Mouse (Mus musculus): ENCODE measurements around the gene Ccdc120. TPM values are rescaled to one million over a fixed set of nuclear protein-coding genes. Genes with fewer than 3 reads are reported as not detected.
A peak's percentile ranks its signal among the peaks of the same experiment; 100 is the strongest.

Ccdc120 gene
- polyA plus RNA-seq, 1 experiment from 2014 or later, result 20.7 TPM

DNA sequence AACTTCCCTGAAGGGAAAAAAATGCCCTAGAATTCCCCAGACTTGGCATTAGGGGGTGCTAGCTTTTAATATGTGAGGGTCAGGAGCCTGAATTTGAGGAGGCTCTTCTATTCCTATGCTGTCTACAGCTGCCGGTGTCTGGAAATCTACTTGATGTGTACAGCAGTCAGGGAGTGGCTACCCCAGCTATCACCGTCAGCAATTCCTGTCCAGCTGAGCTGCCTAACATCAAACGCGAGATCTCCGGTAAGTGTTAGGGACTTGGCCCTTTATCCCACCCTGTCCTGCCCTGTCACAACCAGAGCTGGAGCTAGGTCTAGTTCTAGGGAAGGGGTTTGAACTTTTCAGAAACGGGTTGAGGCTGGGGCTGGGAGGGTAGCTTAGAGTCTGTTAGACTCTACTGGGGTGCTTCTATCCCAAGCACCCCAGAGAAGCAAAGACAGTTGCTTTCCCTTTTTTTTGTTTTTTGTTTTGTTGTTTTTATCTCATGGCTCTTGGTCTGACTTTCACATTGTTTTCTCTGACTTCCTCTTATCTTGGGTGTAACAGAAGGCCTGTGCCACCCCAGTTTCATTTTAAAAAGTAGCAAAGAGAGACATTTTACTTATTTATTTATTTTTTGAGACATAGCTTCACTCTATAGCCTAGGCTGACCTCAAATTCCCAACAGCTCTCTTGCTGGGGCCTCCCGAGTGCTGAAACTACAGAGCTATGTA lies 18.8 kb upstream of the Ccdc120 start:
- Histone ChIP-seq H3K4me3 (ENCODE audit: low read depth, low read length) (no peak overlapping the region), H3K27me3 (replicated peaks; ENCODE audit: control insufficient read depth, insufficient read depth, low read length) (no peaks in the 10 kb centered on the region), H3K4me1 (replicated peaks; ENCODE audit: control insufficient read depth, insufficient read depth, low read length) (no peaks in the 10 kb centered on the region), H3K27ac (ENCODE audit: low read depth, low read length) (no peak overlapping the region), H3K36me3 (ENCODE audit: control insufficient read depth, insufficient read depth) (peaks cover 31% of the 10 kb centered on the region; the same call in 1 of the 2 replicates), H3K9me3 (ENCODE audit: control insufficient read depth) (no peaks in the 10 kb centered on the region), H3K9ac (ENCODE audit: low read depth, low read length) (no peak overlapping the region), H3K4me2 (replicated peaks; ENCODE audit: low read depth) (no peak overlapping the region)
- TF ChIP-seq CTCF (IDR thresholded peaks at IDR 0.05; ENCODE audit: low read depth), result no peak
- no peak for ATAC-seq
- 91% methylated on average over 7 of the region's 7 CpGs for WGBS

GRCm38 (mm10) chrX:7765764-7766163 lies 15.1 kb upstream of the Ccdc120 start:
- peak; percentile 29; the same call in 1 of the 2 replicates for ATAC-seq
- Histone ChIP-seq H3K27me3 (replicated peaks; ENCODE audit: control insufficient read depth, insufficient read depth, low read length) (no peaks in the 10 kb centered on the region), H3K4me2 (replicated peaks; ENCODE audit: low read depth) (peak overlapping the region; percentile 69), H3K4me1 (replicated peaks; ENCODE audit: control insufficient read depth, insufficient read depth, low read length) (no peaks in the 10 kb centered on the region), H3K9me3 (ENCODE audit: control insufficient read depth) (no peaks in the 10 kb centered on the region), H3K36me3 (ENCODE audit: control insufficient read depth, insufficient read depth) (peaks cover 18% of the 10 kb centered on the region; the same call in 1 of the 2 replicates), H3K9ac (ENCODE audit: low read depth, low read length) (no peak overlapping the region), H3K27ac (ENCODE audit: low read depth, low read length) (no peak overlapping the region; the same call in 1 of the 2 replicates), H3K4me3 (ENCODE audit: low read depth, low read length) (peak overlapping the region; percentile 20; the same call in 1 of the 2 replicates)
- no peak for TF ChIP-seq CTCF (IDR thresholded peaks at IDR 0.05; ENCODE audit: low read depth)
- WGBS, result 16% methylated on average over 11 of the region's 11 CpGs

DNA sequence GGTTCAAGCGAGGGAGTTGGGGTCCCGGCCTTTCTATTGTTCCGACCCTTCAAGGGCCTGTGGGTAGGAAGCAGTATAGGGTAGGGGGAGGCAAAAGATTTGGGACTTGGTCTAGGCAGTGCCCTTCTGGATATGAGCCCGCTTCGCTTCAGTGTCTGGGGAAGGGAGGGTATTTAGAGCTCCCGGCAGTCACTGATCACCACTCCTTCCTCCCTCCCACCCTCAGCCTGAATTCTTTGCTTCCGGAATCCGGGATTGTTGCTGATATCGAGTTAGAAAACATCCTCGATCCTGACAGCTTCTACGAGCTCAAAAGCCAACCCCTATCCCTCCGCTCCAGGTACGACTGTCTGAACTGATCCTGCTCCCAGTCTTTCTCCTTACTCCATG lies 14.6 kb upstream of the Ccdc120 start:
- H3K4me1 ChIP-seq (replicated peaks; ENCODE audit: control insufficient read depth, insufficient read depth, low read length), result no peaks in the 10 kb centered on the region
- no peak overlapping the region for H3K9ac ChIP-seq (ENCODE audit: low read depth, low read length)
- peaks cover 13% of the 10 kb centered on the region; the same call in 1 of the 2 replicates for H3K36me3 ChIP-seq (ENCODE audit: control insufficient read depth, insufficient read depth)
- no peaks in the 10 kb centered on the region for H3K27me3 ChIP-seq (replicated peaks; ENCODE audit: control insufficient read depth, insufficient read depth, low read length)
- no peak for TF ChIP-seq CTCF (IDR thresholded peaks at IDR 0.05; ENCODE audit: low read depth)
- WGBS, result 35% methylated on average over 11 of the region's 13 CpGs
- H3K4me2 ChIP-seq (replicated peaks; ENCODE audit: low read depth), result peak overlapping the region; percentile 69
- H3K4me3 ChIP-seq (ENCODE audit: low read depth, low read length), result peak overlapping the region; percentile 20; the same call in 1 of the 2 replicates
- no peak overlapping the region; the same call in 1 of the 2 replicates for H3K27ac ChIP-seq (ENCODE audit: low read depth, low read length)
- ATAC-seq, result no peak
- H3K9me3 ChIP-seq (ENCODE audit: control insufficient read depth), result no peaks in the 10 kb centered on the region

DNA sequence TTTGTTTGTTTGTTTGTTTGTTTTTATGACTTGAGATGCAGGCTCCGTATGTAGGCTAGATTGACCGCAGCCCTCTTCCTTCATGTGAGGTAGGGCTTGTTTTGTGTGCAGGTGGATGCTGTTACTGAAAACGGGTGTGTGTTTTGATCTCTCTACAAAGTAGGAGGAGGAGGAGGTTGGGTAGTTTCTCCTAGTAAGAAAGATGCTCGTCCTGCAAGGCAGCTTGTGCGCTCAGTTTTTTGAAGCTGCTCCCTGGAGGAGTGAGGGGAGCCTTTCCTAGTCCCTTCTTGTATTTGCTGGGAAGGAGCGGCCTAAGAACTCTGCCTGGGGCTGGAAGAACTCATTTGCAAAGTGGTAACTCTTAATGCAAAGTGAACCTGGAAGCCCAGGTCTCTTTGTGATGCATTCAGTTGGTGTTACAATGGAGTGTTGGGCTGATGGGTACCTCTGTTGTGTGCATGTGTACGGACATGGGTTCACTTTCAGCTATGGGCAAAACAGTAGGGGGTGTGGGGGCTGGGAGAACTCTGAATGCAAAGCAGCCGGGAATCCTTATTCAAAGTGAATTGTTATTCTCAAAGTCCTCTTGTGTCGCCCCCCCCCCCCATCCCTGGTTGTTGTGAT lies 14.1 kb upstream of the Ccdc120 start:
- no peak overlapping the region; the same call in 1 of the 2 replicates for H3K27ac ChIP-seq (ENCODE audit: low read depth, low read length)
- H3K9me3 ChIP-seq (ENCODE audit: control insufficient read depth), result no peaks in the 10 kb centered on the region
- H3K27me3 ChIP-seq (replicated peaks; ENCODE audit: control insufficient read depth, insufficient read depth, low read length), result no peaks in the 10 kb centered on the region
- H3K36me3 ChIP-seq (ENCODE audit: control insufficient read depth, insufficient read depth), result peaks cover 8% of the 10 kb centered on the region; the same call in 1 of the 2 replicates
- H3K4me1 ChIP-seq (replicated peaks; ENCODE audit: control insufficient read depth, insufficient read depth, low read length), result no peaks in the 10 kb centered on the region
- no peak overlapping the region for H3K9ac ChIP-seq (ENCODE audit: low read depth, low read length)
- ATAC-seq, result no peak
- peak overlapping the region; percentile 69 for H3K4me2 ChIP-seq (replicated peaks; ENCODE audit: low read depth)
- H3K4me3 ChIP-seq (ENCODE audit: low read depth, low read length), result peak overlapping the region; percentile 63; the same call in 1 of the 2 replicates
- no peak for TF ChIP-seq CTCF (IDR thresholded peaks at IDR 0.05; ENCODE audit: low read depth)
- WGBS, result 30% methylated on average over 8 of the region's 9 CpGs

DNA sequence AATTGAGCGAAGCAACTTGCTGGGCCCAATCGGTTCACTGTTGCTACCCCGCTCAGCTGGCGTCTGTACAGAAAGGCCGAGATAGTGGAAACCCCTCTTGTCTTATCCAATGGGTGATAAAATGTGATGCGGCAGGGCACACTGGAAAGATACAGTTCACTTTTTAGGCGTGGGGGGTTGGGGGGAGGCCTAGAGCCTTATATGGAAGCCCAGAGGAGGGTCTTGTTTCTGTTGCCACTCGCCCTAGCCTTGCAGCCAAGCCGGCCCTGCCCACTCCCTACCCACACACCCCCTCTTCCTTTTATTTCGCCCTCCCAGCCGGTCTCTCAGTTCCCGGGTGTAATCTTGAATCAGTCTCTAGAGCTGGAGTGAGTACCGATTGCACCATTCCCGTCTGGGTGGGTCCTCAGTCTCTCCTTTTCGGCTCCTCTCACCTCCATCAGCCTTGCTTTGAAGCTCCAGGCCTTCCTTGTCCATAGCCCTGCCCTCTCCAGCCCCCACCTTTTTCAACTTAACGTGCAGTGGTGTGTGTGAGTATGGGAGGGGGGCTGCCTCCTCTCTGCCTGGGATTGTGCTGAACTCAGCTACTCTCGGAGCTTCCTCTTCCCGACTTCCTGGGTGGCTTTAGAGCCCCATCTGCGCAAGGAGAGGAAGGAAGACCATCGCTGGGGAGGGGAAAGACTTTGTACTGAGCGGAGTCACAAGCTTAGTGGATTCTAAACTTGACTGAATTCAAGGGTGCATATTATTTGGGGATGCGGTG lies 13.1 kb upstream of the Ccdc120 start:
- no peak for ATAC-seq
- WGBS, result 12% methylated on average over 22 of the region's 22 CpGs

GRCm38 (mm10) chrX:7762921-7763197 lies 12.2 kb upstream of the Ccdc120 start:
- H3K9ac ChIP-seq (ENCODE audit: low read depth, low read length), result peak overlapping the region; percentile 58
- peak overlapping the region; percentile 69 for H3K4me2 ChIP-seq (replicated peaks; ENCODE audit: low read depth)
- H3K4me1 ChIP-seq (replicated peaks; ENCODE audit: control insufficient read depth, insufficient read depth, low read length), result no peaks in the 10 kb centered on the region
- H3K9me3 ChIP-seq (ENCODE audit: control insufficient read depth), result no peaks in the 10 kb centered on the region
- peaks cover 8% of the 10 kb centered on the region; the same call in 1 of the 2 replicates for H3K36me3 ChIP-seq (ENCODE audit: control insufficient read depth, insufficient read depth)
- H3K27me3 ChIP-seq (replicated peaks; ENCODE audit: control insufficient read depth, insufficient read depth, low read length), result no peaks in the 10 kb centered on the region
- H3K4me3 ChIP-seq (ENCODE audit: low read depth, low read length), result peak overlapping the region; percentile 63
- ATAC-seq, result peak; percentile 37
- WGBS, result 15% methylated on average over 21 of the region's 21 CpGs
- TF ChIP-seq CTCF (IDR thresholded peaks at IDR 0.05; ENCODE audit: low read depth), result no peak
- H3K27ac ChIP-seq (ENCODE audit: low read depth, low read length), result peak overlapping the region; percentile 73

More for the DNA sequence above, 13.1 kb upstream of the Ccdc120 start:
- Histone ChIP-seq H3K9me3 (ENCODE audit: control insufficient read depth) (no peaks in the 10 kb centered on the region), H3K4me2 (replicated peaks; ENCODE audit: low read depth) (peak overlapping the region; percentile 69), H3K4me1 (replicated peaks; ENCODE audit: control insufficient read depth, insufficient read depth, low read length) (no peaks in the 10 kb centered on the region), H3K4me3 (ENCODE audit: low read depth, low read length) (peak overlapping the region; percentile 63), H3K36me3 (ENCODE audit: control insufficient read depth, insufficient read depth) (peaks cover 8% of the 10 kb centered on the region; the same call in 1 of the 2 replicates), H3K9ac (ENCODE audit: low read depth, low read length) (no peak overlapping the region; the same call in 1 of the 2 replicates), H3K27me3 (replicated peaks; ENCODE audit: control insufficient read depth, insufficient read depth, low read length) (no peaks in the 10 kb centered on the region), H3K27ac (ENCODE audit: low read depth, low read length) (peak overlapping the region; percentile 28; the same call in 1 of the 2 replicates)
- no peak for TF ChIP-seq CTCF (IDR thresholded peaks at IDR 0.05; ENCODE audit: low read depth)

All from intestine, postnatal 0 days (tissue).